Mouse (Mus musculus) induced T-regulatory cell, adult 2 months (primary cell): Measurements from ENCODE around the gene Uap1.

ENCODE experiments used
- DNase-seq: peaks from one replicate; pipeline ENCODE4 v3.0.0-alpha.2; 2012; ENCODE audit warnings: low read depth

Uap1 gene

DNA sequence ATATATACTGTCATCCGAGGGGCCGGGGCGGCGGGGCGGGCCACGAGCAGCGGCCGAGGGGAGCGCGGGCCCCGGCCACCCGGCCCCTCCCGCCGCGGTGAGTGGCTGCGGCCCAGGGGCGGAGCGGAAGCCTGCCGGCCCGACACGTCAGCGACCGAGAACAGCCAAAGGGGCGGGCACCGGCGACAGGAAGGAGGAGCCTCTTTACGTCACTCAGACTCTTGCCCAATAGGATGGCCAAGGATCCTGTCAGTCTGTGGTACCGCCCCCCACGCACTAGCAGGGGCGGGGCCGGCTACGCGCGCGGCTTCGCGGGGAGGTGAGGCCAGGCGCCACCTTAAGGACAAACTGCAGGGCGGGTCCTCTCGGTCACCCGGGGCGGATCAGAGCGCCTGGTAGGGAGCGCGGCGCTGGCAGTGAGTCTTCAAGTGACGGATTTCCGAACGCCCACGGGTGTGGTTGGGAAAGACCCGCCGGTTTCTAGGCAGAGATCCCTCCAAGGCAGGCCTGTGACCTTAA is at the start of gene Uap1:
Gene Uap1 (minus strand): TSS at position 144 of the 519 bp plus-strand sequence.
- DNase-seq = peak; percentile 99

- no peak for DNase-seq
Observed at GRCm38 (mm10) chr1:170223276-170223675, 48.5 kb upstream of the Uap1 start.

GRCm38 (mm10) chr1:170220351-170220750 is 45.6 kb upstream of the Uap1 start:
- DNase-seq = no peak

- DNase-seq = peak; percentile 81
Observed at GRCm38 (mm10) chr1:170218091-170218884, 43.5 kb upstream of the Uap1 start.

GRCm38 (mm10) chr1:170215590-170215989 is 40.8 kb upstream of the Uap1 start:
- DNase-seq = no peak

GRCm38 (mm10) chr1:170214757-170215522 is 40.2 kb upstream of the Uap1 start, which contains the start of gene Uhmk1:
Gene Uhmk1 (minus strand): TSS chr1:170215397.
- DNase-seq = peak; percentile 92

GRCm38 (mm10) chr1:170214383-170214756 is 39.6 kb upstream of the Uap1 start:
- no peak for DNase-seq

DNA sequence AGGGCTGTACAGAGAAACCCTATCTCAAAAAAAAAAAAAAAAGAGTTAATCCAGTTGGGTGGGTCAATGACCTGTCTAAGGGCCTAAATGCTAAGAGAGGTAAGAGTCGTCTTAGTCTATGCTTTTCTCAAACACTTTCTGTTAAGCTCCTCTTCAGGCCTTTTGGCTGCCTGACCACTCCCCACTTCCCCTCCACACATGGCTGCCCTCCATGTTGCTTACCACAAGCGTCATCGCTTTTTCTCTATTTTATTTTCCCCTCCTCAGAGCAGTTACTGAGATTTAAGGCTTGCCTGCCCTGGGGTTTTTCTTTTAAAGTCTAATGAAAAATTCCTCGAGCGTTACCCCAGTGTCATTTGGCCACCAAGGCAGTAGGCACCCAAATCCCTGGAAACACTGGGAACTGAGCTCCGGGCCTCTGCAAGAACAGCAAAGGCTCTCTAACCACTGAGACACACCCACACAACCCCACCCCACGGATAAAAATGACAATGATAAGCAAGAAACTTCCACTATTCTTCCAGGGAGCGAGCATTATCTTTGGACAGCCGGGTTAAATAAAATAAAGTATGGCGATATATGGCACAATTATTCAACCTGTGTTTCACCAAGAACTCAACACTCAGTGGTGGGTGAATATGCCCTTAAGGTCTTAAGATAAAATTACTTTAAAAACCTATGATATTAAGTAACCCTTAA is 38.6 kb upstream of the Uap1 start:
- no peak for DNase-seq

- no peak for DNase-seq
Observed at GRCm38 (mm10) chr1:170206395-170206794, 31.6 kb upstream of the Uap1 start.

GRCm38 (mm10) chr1:170200379-170200778 is 25.6 kb upstream of the Uap1 start:
- DNase-seq = peak; percentile 62

DNA sequence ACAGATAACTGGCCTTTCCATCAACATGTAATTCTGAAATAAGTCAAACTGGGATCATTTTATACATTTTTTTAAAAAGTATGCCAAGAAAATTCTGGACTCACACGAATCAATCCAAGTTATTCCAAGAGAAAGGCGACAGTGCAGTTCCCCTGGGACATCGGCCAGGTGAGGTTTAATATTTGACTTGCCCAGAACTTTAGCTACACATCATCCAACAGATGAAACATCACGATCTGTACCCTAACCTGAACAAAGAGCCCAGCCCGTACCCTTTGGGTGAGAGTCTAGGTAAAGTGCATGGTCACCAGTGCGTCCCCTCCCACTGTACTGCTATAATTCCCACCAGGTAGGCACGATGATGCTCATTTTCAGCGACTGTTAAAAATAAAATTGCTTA is 21.5 kb upstream of the Uap1 start:
- no peak for DNase-seq

DNA sequence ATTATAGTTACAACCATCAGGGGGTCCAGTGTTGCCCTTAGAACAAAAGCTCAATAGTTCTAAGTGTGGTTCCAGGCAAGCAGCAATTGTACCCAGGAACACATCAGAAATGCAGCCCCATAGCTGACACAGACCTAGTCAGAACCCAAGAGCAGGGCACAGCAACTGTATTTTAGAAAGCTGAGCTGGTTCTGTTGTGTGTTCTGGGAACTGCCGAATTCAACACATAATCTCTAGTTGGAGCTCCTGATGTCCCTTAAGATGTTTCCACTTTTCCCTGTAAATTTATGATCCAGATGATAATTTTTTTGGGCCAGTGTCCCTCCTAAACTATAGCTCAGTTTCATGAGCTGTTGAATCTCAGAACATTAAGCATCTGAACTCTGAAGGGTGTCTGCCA is 17.2 kb upstream of the Uap1 start:
- no peak for DNase-seq

DNA sequence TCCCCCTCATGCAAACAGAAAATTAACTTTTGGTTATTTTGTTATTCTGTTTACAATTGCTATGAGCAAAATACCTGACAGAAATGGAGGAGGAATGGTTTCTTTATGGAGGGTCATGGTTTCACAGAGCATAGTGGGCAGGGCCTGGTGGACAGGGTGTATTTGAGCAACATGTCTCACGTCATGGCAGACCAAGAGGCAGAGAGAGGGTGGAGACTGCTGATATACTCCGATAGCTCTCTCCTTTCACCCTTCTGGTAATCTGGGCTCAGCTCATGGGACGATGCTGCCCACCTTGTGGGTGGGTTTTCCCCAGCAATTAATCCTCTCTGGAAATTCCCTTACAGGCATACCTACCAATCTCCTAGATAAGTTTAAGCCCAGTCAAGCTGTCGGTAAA is 15.5 kb upstream of the Uap1 start:
- DNase-seq = no peak

- DNase-seq = no peak
Observed at GRCm38 (mm10) chr1:170188601-170189000, 13.8 kb upstream of the Uap1 start.

- no peak for DNase-seq
Observed at GRCm38 (mm10) chr1:170186531-170186930, 11.8 kb upstream of the Uap1 start.

GRCm38 (mm10) chr1:170185137-170185536 is 10.4 kb upstream of the Uap1 start:
- no peak for DNase-seq

DNA sequence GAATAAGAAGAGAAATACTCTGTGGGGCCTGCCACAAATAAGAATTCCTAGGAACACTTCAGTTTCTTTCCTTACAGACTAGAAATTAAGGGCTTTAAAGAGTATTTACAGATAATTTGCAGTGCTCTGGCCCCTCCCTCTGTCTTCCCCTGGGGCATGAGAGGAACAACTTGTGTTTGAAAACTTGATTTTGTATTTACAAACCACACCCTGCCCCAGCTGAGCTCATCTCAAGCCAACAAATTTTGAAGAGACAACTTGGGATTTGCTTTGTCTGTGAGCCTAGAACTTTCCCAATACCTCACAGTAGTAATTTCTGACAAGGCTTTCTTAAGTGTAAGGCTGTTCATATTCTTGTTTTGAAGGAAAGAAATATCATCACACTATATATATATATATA is 7.9 kb upstream of the Uap1 start:
- no peak for DNase-seq

GRCm38 (mm10) chr1:170176661-170177239 is 2.0 kb upstream of the Uap1 start:
- peak; percentile 43 for DNase-seq

GRCm38 (mm10) chr1:170175848-170176247 is 1.1 kb upstream of the Uap1 start:
- DNase-seq = peak; percentile 56

DNA sequence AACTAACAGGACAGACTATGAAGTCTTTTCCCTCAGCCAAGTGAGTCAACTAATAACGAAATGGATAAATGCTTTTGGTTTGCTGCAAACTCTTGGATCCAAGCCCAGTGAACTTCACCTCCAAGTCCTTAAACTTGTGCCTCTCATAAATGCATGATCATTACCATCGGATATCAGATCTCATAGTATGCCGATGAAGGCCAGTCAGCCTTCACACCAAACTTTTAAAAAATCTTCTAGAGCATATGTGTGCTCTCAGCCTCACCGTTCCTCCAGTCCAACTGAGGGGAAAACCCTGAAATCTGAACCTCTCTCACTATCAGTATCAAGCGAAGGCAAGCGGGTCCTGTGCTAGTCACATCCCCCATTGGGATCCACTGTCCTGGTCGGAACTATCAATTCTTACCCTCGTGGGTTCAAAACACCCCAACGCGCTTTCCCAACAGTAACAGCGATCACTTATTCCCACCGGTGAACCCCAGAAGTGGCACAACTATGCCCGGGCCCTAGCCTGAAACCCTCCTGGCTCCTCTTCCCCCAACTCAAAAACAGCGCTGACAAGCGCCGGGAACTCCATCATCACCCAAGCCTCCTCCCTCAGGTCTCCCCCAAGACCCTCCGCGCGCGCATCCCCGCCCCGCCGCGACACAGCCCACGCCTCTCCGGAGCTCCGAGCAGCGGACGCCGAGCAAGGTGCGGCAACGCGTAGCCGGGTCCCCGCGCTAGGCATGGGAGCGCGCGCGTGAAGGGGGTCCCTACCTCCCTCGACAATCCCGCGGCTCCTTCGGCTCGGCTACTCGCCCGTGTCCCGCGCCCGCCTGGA is 555 bp downstream of the Uap1 start:
- peak; percentile 69 for DNase-seq

DNA sequence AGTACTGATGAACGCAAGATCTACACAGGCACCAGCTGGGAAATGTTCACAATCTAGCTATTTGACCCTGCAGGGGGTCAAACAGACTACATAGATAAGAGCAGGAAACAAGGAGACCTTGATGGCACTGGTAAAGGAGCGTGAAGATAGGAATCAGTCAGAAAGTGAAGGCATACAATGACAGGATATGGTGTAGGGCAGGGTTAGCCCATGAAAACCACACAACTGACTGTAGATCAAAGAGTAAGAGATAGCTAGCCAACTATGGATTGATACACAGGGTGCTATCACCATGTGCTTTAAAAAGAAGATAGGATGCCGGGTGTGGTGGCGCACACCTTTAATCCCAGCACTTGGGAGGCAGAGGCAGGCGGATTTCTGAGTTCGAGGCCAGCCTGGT is 7.0 kb downstream of the Uap1 start:
- peak; percentile 63 for DNase-seq
